Mouse (Mus musculus) common myeloid progenitor, adult 5-6 weeks (primary cell): ENCODE results near the gene G430095P16Rik. TPM values are rescaled to one million over a fixed set of nuclear protein-coding genes. Genes with fewer than 3 reads are reported as not detected.

ENCODE experiments used
- ATAC-seq: replicated peaks from 2 replicates; pipeline ENCODE4 v1.8.0; 2016; ENCODE audit warnings: low read depth, mild to moderate bottlenecking, moderate TSS enrichment, inconsistent platforms; ENCODE audit not compliant: poor library complexity, severe bottlenecking
- total RNA-seq: library from RNA; stranded (forward); fragments of 200-1000, 187-1606 nt; gene quantifications from 2 replicates; pipeline ENCODE4 v1.2.3, GENCODE M21; 2017

The G430095P16Rik gene
- total RNA-seq, 1 experiment from 2014 or later, result 13.2 TPM

GRCm38 (mm10) chr8:84767221-84767620 lies 44.4 kb downstream of the G430095P16Rik start:
- no peak for ATAC-seq

GRCm38 (mm10) chr8:84768343-84769095 lies 45.7 kb downstream of the G430095P16Rik start:
- no peak for ATAC-seq

- ATAC-seq, result no peak
Observed at GRCm38 (mm10) chr8:84769324-84769723, 46.5 kb downstream of the G430095P16Rik start.

GRCm38 (mm10) chr8:84770100-84770953 lies 47.5 kb downstream of the G430095P16Rik start:
- no peak for ATAC-seq

- ATAC-seq, result no peak
Observed at GRCm38 (mm10) chr8:84771000-84771687, 48.3 kb downstream of the G430095P16Rik start.

GRCm38 (mm10) chr8:84771941-84772378 lies 49.2 kb downstream of the G430095P16Rik start:
- ATAC-seq, result peak; percentile 30

GRCm38 (mm10) chr8:84772628-84773027 lies 49.8 kb downstream of the G430095P16Rik start:
- no peak for ATAC-seq

- ATAC-seq, result no peak
Observed at GRCm38 (mm10) chr8:84773304-84773703, 50.5 kb downstream of the G430095P16Rik start.

GRCm38 (mm10) chr8:84773833-84774232 lies 51.0 kb downstream of the G430095P16Rik start:
- no peak for ATAC-seq

GRCm38 (mm10) chr8:84774473-84774911 lies 51.7 kb downstream of the G430095P16Rik start:
- ATAC-seq, result no peak

GRCm38 (mm10) chr8:84775105-84775591 lies 52.3 kb downstream of the G430095P16Rik start:
- ATAC-seq, result peak; percentile 37

GRCm38 (mm10) chr8:84775621-84776113 lies 52.9 kb downstream of the G430095P16Rik start:
- 0 out of 2 replicates have a peak, but pooled peaks have one; percentile 16 for ATAC-seq

Other genes with a start within 250 kb of the G430095P16Rik start
- 73.6 and 80.7 TPM in 2 replicates for gene Ier2, start 60.2 kb upstream of the G430095P16Rik start, total RNA-seq
- gene Trmt1, start 36.7 kb upstream of the G430095P16Rik start, total RNA-seq, result 85.0 and 102 TPM in 2 replicates
- gene Nacc1, start 35.1 kb upstream of the G430095P16Rik start, total RNA-seq, result 46.5 and 55.3 TPM in 2 replicates
- gene Lyl1, start 21.6 kb upstream of the G430095P16Rik start, total RNA-seq, result 38.8 and 47.8 TPM in 2 replicates
- 11.6 and 15.5 TPM in 2 replicates for gene Nfix, start 77.3 kb downstream of the G430095P16Rik start, total RNA-seq
- 2.8 and 4.1 TPM in 2 replicates for gene Dand5, start 99.8 kb downstream of the G430095P16Rik start, total RNA-seq
- gene Gadd45gip1, start 108.5 kb downstream of the G430095P16Rik start, total RNA-seq, result 56.5 and 63.7 TPM in 2 replicates
- gene Rad23a, start 117.7 kb downstream of the G430095P16Rik start, total RNA-seq, result 30.0 and 45.4 TPM in 2 replicates
- gene Calr, start 123.9 kb downstream of the G430095P16Rik start, total RNA-seq, result 1,972 and 2,060 TPM in 2 replicates
- gene Farsa, start 134.0 kb downstream of the G430095P16Rik start, total RNA-seq, result 130 and 162 TPM in 2 replicates
- 138 and 142 TPM in 2 replicates for gene Syce2, start 149.1 kb downstream of the G430095P16Rik start, total RNA-seq
- gene Gcdh, start 170.9 kb downstream of the G430095P16Rik start, total RNA-seq, result 16.4 and 25.2 TPM in 2 replicates
- 71.2 and 79.8 TPM in 2 replicates for gene Klf1, start 178.9 kb downstream of the G430095P16Rik start, total RNA-seq
- 41.0 and 47.0 TPM in 2 replicates for gene Dnase2a, start 185.6 kb downstream of the G430095P16Rik start, total RNA-seq
- gene Mast1, start 214.4 kb downstream of the G430095P16Rik start, total RNA-seq, result not detected in 2 replicates
- not detected in 2 replicates for gene Rtbdn, start 224.0 kb downstream of the G430095P16Rik start, total RNA-seq
- not detected in 2 replicates for gene Gm49661, start 246.4 kb downstream of the G430095P16Rik start, total RNA-seq
- 631 and 634 TPM in 2 replicates for gene Prdx2, start 246.6 kb downstream of the G430095P16Rik start, total RNA-seq
- gene Rnaseh2a, start 246.8 kb downstream of the G430095P16Rik start, total RNA-seq, result 95.8 and 148 TPM in 2 replicates